Mouse (Mus musculus) G1E (cell line): ENCODE measurements around the gene Foxl1. TPM values are rescaled to one million over a fixed set of nuclear protein-coding genes. Genes with fewer than 3 reads are reported as not detected.

Source experiments
- ATAC-seq: 2 replicates; pipeline ENCODE4 v1.8.0; 2016; ENCODE audit warnings: mild to moderate bottlenecking; ENCODE audit not compliant: insufficient number of reproducible peaks, poor library complexity, low FRiP score, severe bottlenecking; ENCODE audit errors: extremely low read depth
- DNase-seq: peaks from one replicate; pipeline ENCODE4 v3.0.0; 2012; ENCODE audit warnings: low spot score
- H3K27me3 ChIP-seq: 2 replicates; pipeline ENCODE4 v1.6.1; 2012; ENCODE audit warnings: mild to moderate bottlenecking, low read length, inconsistent platforms; ENCODE audit not compliant: insufficient read depth
- H3K36me3 ChIP-seq: replicated peaks from 2 replicates; pipeline ENCODE3; 2012; ENCODE audit warnings: mild to moderate bottlenecking, inconsistent platforms
- H3K4me1 ChIP-seq: 2 replicates; pipeline ENCODE4 v1.6.1; 2012; ENCODE audit warnings: low read depth, low read length, inconsistent platforms, mixed read lengths; ENCODE audit not compliant: insufficient read depth
- H3K4me3 ChIP-seq: 2 replicates; pipeline ENCODE4 v1.5.1; 2012; ENCODE audit warnings: low read depth, mild to moderate bottlenecking, inconsistent platforms, low read length, moderate library complexity, mixed read lengths
- H3K9me3 ChIP-seq: replicated peaks from 2 replicates; pipeline ENCODE4 v1.6.1; 2012; ENCODE audit warnings: inconsistent platforms
- CTCF ChIP-seq: IDR thresholded peaks from 2 replicates; pipeline ENCODE4 v1.5.1; 2012; ENCODE audit warnings: low read depth, low read length, inconsistent platforms, mixed read lengths
- GATA1 ChIP-seq: IDR thresholded peaks from 2 replicates; pipeline ENCODE4 v1.6.1; 2012; ENCODE audit warnings: borderline replicate concordance, low read length, inconsistent platforms, mixed read lengths
- GATA2 ChIP-seq: IDR thresholded peaks from 2 replicates; pipeline ENCODE4 v1.6.1; 2012; ENCODE audit warnings: low read depth, low read length, inconsistent platforms, borderline replicate concordance
- POLR2AphosphoS5 ChIP-seq: IDR thresholded peaks from 2 replicates; pipeline ENCODE4 v1.6.1; 2012; ENCODE audit warnings: low read depth, low read length, inconsistent platforms; ENCODE audit not compliant: insufficient replicate concordance
- TAL1 ChIP-seq: conservative IDR thresholded peaks from 2 replicates; pipeline ENCODE4 v1.6.1; 2012; ENCODE audit warnings: low read depth, low read length, inconsistent platforms, mixed read lengths
- polyA plus RNA-seq: library from polyadenylated mRNA; stranded (reverse); fragments of >175 nt; gene quantifications from 2 replicates; pipeline ENCODE4 v1.2.3, GENCODE M21; 2012
- total RNA-seq, 2 experiments: library from RNA; stranded (forward) in 1 of 2; stranded (reverse) in 1 of 2; fragments of 200-1000 nt in 1 of 2; fragments of >200 nt in 1 of 2; fragmentation: Nextera tagmentation in 1 of 2; gene quantifications; 2 replicates each; pipeline ENCODE4 v1.2.3; 2014 to 2017

Foxl1 gene
- total RNA-seq (2014; fragmentation: Nextera tagmentation) (not detected in 2 replicates), total RNA-seq (2017) (not detected in 2 replicates), polyA plus RNA-seq (not detected in 2 replicates)

DNA sequence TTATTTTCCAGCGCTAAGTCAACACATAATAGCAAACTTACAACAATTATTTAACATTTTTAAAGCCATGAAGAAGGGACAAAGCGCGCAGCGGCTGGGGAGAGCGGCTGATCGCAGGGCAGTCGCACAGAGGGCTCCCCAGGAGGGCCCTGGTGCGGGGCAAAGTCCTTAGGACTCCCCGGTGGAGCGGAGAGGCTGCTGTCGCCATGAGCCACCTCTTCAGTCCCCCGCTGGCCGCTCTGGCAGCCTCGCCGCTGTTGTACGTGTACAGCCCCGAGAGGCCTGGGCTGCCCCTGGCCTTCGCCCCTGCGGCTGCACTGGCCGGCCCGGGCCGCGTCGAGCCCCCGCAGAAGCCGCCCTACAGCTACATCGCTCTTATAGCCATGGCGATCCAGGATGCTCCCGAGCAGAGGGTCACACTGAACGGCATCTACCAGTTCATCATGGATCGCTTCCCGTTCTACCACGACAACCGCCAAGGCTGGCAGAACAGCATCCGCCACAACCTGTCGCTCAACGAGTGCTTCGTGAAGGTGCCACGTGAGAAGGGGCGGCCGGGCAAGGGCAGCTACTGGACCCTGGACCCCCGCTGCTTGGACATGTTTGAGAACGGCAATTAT lies at the start of gene Foxl1:
Gene Foxl1, plus strand, starts transcription at position 185 of the 620 bp plus-strand sequence.
- no peak for DNase-seq
- Histone ChIP-seq H3K9me3 (peaks cover 79% of the 10 kb centered on the region), H3K36me3 (no peaks in the 10 kb centered on the region), H3K4me3 (peak within 1 kb of the TSS; percentile 4; the same call in 1 of the 2 replicates), H3K4me1 (no peaks in the 10 kb centered on the region), H3K27me3 (no peaks in the 10 kb centered on the region)
- TF ChIP-seq CTCF (no peak), GATA2 (no peak), GATA1 (no peak), POLR2AphosphoS5 (no peak), TAL1 (no peak)
- no peak for ATAC-seq

- peaks cover 11% of the 10 kb centered on the region; the same call in 1 of the 2 replicates for H3K27me3 ChIP-seq
- no peak for DNase-seq
- ATAC-seq = no peak
Measured at GRCm38 (mm10) chr8:121078721-121079120, 49.0 kb upstream of the Foxl1 start.

GRCm38 (mm10) chr8:121079201-121079600 lies 48.5 kb upstream of the Foxl1 start:
- DNase-seq = no peak
- no peak for ATAC-seq
- Histone ChIP-seq H3K4me3 (no peak overlapping the region), H3K9me3 (peaks cover 70% of the 10 kb centered on the region), H3K4me1 (no peaks in the 10 kb centered on the region), H3K36me3 (no peaks in the 10 kb centered on the region), H3K27me3 (peaks cover 11% of the 10 kb centered on the region; the same call in 1 of the 2 replicates)
- TF ChIP-seq POLR2AphosphoS5 (no peak), GATA2 (no peak), GATA1 (no peak), TAL1 (no peak), CTCF (no peak)

More at GRCm38 (mm10) chr8:121078721-121079120, 49.0 kb upstream of the Foxl1 start:
- Histone ChIP-seq H3K4me1 (no peaks in the 10 kb centered on the region), H3K9me3 (peaks cover 70% of the 10 kb centered on the region), H3K4me3 (no peak overlapping the region), H3K36me3 (no peaks in the 10 kb centered on the region)
- TF ChIP-seq TAL1 = no peak
- no peak for TF ChIP-seq GATA1
- TF ChIP-seq GATA2 = no peak
- no peak for TF ChIP-seq CTCF
- TF ChIP-seq POLR2AphosphoS5 = no peak

DNA sequence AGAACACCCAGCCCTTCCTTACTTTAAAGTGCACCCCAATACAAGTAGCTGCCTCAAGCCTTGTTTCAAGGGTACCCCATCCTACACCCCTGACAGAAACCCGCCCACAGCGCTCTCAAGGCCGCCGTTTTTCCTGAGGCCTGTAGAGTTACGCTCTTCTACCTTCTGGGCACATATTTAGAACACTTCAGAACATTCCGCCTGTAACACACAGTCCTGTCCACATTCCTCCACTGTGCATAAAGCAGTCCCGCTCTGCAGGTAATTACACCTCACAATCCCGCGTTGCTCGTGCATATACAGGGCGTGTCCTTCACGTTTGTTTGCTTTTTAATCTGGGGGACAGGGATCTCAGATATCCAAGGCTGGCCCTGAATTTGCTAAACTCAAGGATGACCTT lies 47.8 kb upstream of the Foxl1 start:
- TF ChIP-seq GATA1 (no peak), CTCF (no peak), GATA2 (no peak), POLR2AphosphoS5 (no peak), TAL1 (no peak)

GRCm38 (mm10) chr8:121080361-121081090 lies 47.2 kb upstream of the Foxl1 start:
- Histone ChIP-seq H3K36me3 (no peaks in the 10 kb centered on the region), H3K9me3 (peaks cover 78% of the 10 kb centered on the region), H3K4me1 (no peaks in the 10 kb centered on the region), H3K4me3 (peak overlapping the region; percentile 42; the same call in 1 of the 2 replicates), H3K27me3 (peaks cover 9% of the 10 kb centered on the region; the same call in 1 of the 2 replicates)
- ATAC-seq (no peak), DNase-seq (no peak)
- TF ChIP-seq POLR2AphosphoS5 (no peak), GATA2 (no peak), GATA1 (no peak), CTCF (no peak), TAL1 (no peak)

More for the DNA sequence above, 47.8 kb upstream of the Foxl1 start:
- Histone ChIP-seq H3K27me3 (peaks cover 9% of the 10 kb centered on the region; the same call in 1 of the 2 replicates), H3K36me3 (no peaks in the 10 kb centered on the region), H3K4me1 (no peaks in the 10 kb centered on the region), H3K9me3 (peaks cover 72% of the 10 kb centered on the region), H3K4me3 (no peak overlapping the region)
- ATAC-seq (no peak), DNase-seq (no peak)

DNA sequence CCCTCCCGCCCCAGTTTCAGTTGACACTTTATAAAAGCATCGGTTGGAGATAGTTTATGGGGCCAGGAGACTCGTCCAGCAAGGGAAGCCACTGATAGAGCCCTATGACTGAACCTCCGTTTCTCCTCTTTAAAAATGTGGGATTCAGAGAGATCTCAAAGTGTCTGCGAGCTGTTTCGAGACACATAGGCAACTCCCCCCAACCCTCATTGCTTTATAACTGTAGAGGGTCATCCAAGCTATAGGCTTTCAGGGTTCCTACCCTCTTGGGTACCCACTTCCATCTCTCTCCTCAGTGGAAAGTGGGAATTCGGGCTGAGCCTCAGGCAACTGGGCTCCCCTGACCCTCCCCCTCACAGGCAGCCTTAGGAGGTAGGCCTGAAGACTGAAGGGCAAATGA lies 46.3 kb upstream of the Foxl1 start:
- H3K9me3 ChIP-seq = peaks cover 81% of the 10 kb centered on the region
- H3K4me3 ChIP-seq = no peak overlapping the region
- no peaks in the 10 kb centered on the region for H3K36me3 ChIP-seq
- TF ChIP-seq GATA1 (no peak), TAL1 (no peak), POLR2AphosphoS5 (no peak), CTCF (no peak), GATA2 (no peak)
- no peak for DNase-seq
- H3K4me1 ChIP-seq = no peaks in the 10 kb centered on the region
- no peak for ATAC-seq
- peaks cover 11% of the 10 kb centered on the region; the same call in 1 of the 2 replicates for H3K27me3 ChIP-seq
